Mouse (Mus musculus) bone marrow macrophage, adult 2 months (primary cell): ENCODE results near the gene Hspb2.

ENCODE experiments used
- CTCF ChIP-seq: IDR thresholded peaks from 2 replicates; pipeline ENCODE4 v1.5.1; 2012; ENCODE audit warnings: low read depth, mild to moderate bottlenecking, low read length, moderate library complexity
- POLR2A ChIP-seq: IDR thresholded peaks from 2 replicates; pipeline ENCODE4 v1.6.1; 2012; ENCODE audit warnings: mild to moderate bottlenecking, low read depth, low read length, borderline replicate concordance

DNA sequence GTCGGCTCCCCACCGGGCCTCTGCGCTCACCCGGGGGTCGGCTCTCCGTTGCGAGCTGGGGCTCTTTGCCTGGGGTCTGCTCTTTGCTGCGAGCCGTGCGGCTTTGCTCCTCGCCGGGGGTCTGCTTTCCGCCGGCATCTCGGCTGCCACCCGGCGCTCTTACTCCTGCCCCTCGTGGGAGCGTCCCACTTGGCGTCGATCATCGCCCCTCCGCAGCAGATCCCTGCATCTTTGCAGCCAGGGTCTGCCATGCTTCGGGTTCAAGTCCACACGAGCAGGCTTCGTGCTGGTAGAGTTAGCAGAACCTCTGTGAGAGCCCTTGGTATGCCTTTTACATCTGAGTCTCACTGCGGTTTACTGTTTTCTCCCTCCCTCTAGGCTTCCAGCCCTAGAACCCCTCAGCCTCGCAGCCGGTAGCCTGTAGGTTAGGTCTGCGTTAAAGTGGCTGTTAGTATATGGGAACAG lies 23.5 kb upstream of the Hspb2 start:
- no peak for TF ChIP-seq POLR2A
- TF ChIP-seq CTCF, result no peak
